Mouse (Mus musculus) kidney, adult 2 months (tissue): Measurements from ENCODE around the gene Hoxc4. TPM values are rescaled to one million over a fixed set of nuclear protein-coding genes. Genes with fewer than 3 reads are reported as not detected.

Experiments
- DNase-seq: peaks from one replicate; pipeline ENCODE4 v3.0.0; 2021
- H3K27ac ChIP-seq: fragments of 200-500 bp; 2 replicates; pipeline ENCODE4 v1.5.1; 2012; ENCODE audit warnings: low read depth, low read length, control low read depth, inconsistent platforms; ENCODE audit not compliant: insufficient read depth
- H3K27me3 ChIP-seq: fragments of 200-500 bp; replicated peaks from 2 replicates; pipeline ENCODE4 v1.6.1; 2012; ENCODE audit warnings: mild to moderate bottlenecking, moderate library complexity, low read length, inconsistent platforms; ENCODE audit not compliant: control insufficient read depth, insufficient read depth
- H3K36me3 ChIP-seq: fragments of 200-500 bp; 2 replicates; pipeline ENCODE4 v1.6.1; 2012; ENCODE audit warnings: mild to moderate bottlenecking, moderate library complexity, low read length, inconsistent platforms; ENCODE audit not compliant: control insufficient read depth, insufficient read depth
- H3K4me1 ChIP-seq: fragments of 200-500 bp; 2 replicates; pipeline ENCODE4 v1.6.1; 2011; ENCODE audit warnings: low read length; ENCODE audit not compliant: control insufficient read depth, insufficient read depth
- H3K4me3 ChIP-seq: fragments of 200-500 bp; 2 replicates; pipeline ENCODE4 v1.5.1; 2011; ENCODE audit warnings: mild to moderate bottlenecking, low read depth, low read length, control low read depth; ENCODE audit not compliant: insufficient read depth
- CTCF ChIP-seq: fragments of 200-500 bp; conservative IDR thresholded peaks from 2 replicates; pipeline ENCODE4 v1.5.1; 2011; ENCODE audit warnings: low read depth, mild to moderate bottlenecking, control low read depth, low read length, moderate library complexity, mixed read lengths; ENCODE audit not compliant: insufficient read depth, insufficient read length
- POLR2A ChIP-seq: fragments of 200-500 bp; IDR thresholded peaks from one replicate; pipeline ENCODE4 v1.6.1; 2011; ENCODE audit warnings: low read depth, low read length, control low read depth
- WGBS: fragments of 180-500 bp; shearing (Covaris S2); methylation state at CpG from one replicate; pipeline ENCODE4 v1.1.7; 2018; 5-methylcytosine and 5-hydroxymethylcytosine counted together
- polyA plus RNA-seq: library from polyadenylated mRNA; depleted of rRNA; stranded (reverse); fragments of >200 nt; gene quantifications from 2 replicates; pipeline ENCODE4 v1.2.3, GENCODE M21; 2012

Gene Hoxc4
- polyA plus RNA-seq, 1 experiment: 2.5 TPM

DNA sequence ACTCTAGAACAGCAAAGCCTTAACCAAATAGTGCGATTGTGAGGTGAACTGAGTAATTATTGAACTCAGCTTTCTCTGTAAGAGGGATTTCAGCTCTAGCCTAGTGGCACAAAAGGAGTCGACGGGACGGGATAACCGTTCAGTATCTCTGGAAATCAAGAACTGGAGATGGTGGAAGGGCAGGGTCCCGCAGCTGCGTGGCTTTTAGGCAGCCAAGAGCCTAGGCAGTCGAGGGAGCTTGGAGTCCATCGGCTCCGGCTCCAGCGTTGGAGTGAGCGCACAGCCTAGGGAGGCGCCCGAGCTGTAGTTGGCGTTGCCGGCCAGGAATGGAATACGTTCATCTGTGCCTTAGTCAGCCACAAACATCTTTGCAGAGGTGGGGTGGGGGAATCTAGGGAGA lies 13.4 kb upstream of the Hoxc4 start:
- H3K36me3 ChIP-seq: no peaks in the 10 kb centered on the region
- no peak for TF ChIP-seq CTCF
- TF ChIP-seq POLR2A: no peak
- peaks cover 21% of the 10 kb centered on the region for H3K4me1 ChIP-seq
- no peak for DNase-seq
- H3K27ac ChIP-seq: peak overlapping the region; percentile 72
- H3K4me3 ChIP-seq: no peak overlapping the region; the same call in 1 of the 2 replicates
- no peaks in the 10 kb centered on the region for H3K27me3 ChIP-seq
- 16% methylated on average over 17 of the region's 17 CpGs for WGBS

DNA sequence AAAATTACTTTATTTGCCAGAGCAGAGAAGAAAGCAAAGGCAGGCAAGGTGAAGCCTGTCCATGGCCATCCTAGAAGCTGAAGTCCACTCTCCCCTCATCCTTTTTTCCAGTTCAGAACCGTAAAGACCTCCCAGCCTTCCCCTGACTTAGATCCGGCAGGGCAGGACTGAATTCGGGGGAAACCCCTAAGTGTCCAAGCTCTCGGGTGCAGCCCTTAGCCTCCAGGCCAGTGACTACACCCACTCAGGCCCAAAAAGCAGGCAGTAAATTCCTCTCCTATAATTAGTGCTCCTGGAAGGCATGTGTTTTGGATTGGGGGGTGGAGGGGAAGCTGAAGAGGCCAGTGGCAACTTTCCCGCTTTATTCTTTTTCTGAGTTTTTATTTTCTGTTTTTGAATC lies 12.9 kb upstream of the Hoxc4 start:
- peak overlapping the region; percentile 37; the same call in 1 of the 2 replicates for H3K27ac ChIP-seq
- peaks cover 21% of the 10 kb centered on the region for H3K4me1 ChIP-seq
- H3K4me3 ChIP-seq: no peak overlapping the region
- no peak for DNase-seq
- H3K27me3 ChIP-seq: no peaks in the 10 kb centered on the region
- TF ChIP-seq CTCF: no peak
- H3K36me3 ChIP-seq: no peaks in the 10 kb centered on the region
- 32% methylated on average over 5 of the region's 5 CpGs for WGBS

DNA sequence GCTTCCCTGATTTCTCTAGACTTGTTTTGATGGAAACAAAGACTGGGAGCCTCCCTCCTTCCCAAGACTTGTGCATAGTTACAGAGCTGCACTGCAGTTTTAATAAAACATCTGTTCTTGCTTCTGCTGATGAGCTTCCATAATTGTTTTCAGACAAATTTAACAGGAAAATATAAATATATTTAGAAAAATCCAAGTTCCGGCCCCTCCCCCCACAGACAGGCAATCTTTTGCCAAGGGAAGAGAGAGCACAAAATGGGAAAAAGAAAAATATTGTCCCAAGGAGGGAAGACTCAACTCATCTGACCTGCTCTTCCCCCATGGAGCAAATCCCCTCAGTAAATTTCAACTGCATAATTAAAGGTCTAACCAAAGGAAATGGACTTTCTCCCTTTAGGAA lies 12.4 kb upstream of the Hoxc4 start:
- no peaks in the 10 kb centered on the region for H3K36me3 ChIP-seq
- peaks cover 19% of the 10 kb centered on the region for H3K4me1 ChIP-seq
- DNase-seq: no peak
- H3K27ac ChIP-seq: no peak overlapping the region
- 46% methylated on average over 1 of the region's 1 CpGs for WGBS
- no peaks in the 10 kb centered on the region for H3K27me3 ChIP-seq
- TF ChIP-seq CTCF: no peak
- TF ChIP-seq POLR2A: no peak
- H3K4me3 ChIP-seq: no peak overlapping the region

DNA sequence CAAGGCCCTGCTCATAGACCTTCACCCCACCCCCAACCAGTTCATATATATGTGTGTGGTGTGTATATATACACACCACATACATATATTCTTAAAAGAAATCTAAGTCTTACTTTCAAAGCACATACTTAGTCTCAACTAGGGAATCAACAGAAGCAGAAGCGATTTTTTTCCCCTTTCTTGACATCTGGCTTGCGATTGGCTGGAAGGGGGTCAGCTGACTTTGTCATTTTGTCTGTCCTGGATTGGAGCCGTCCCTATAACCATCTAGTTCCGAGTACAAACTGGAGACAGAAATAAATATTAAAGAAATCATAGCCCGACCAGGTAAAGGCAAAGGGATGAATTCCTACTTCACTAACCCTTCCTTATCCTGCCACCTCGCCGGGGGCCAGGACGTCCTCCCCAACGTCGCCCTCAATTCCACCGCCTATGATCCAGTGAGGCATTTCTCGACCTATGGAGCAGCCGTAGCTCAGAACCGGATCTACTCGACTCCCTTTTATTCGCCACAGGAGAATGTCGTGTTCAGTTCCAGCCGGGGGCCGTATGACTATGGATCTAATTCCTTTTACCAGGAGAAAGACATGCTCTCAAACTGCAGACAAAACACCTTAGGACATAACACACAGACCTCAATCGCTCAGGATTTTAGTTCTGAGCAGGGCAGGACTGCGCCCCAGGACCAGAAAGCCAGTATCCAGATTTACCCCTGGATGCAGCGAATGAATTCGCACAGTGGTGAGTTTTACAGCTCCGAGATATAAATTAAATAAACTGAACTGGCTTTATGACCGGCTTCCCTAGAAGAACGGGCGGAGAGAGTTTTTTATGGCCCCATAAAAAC lies 9.2 kb upstream of the Hoxc4 start:
- DNase-seq: no peak
- TF ChIP-seq POLR2A (no peak), CTCF (no peak)
- H3K36me3 ChIP-seq: no peaks in the 10 kb centered on the region
- H3K27ac ChIP-seq: no peak overlapping the region
- 0 out of 2 replicates have a peak, but pooled peaks cover 2% of the 10 kb centered on the region for H3K27me3 ChIP-seq
- WGBS: 23% methylated on average over 27 of the region's 27 CpGs
- 0 out of 2 replicates have a peak, but pooled peaks cover 2% of the 10 kb centered on the region for H3K4me1 ChIP-seq
- H3K4me3 ChIP-seq: peak overlapping the region; percentile 3; the same call in 1 of the 2 replicates

DNA sequence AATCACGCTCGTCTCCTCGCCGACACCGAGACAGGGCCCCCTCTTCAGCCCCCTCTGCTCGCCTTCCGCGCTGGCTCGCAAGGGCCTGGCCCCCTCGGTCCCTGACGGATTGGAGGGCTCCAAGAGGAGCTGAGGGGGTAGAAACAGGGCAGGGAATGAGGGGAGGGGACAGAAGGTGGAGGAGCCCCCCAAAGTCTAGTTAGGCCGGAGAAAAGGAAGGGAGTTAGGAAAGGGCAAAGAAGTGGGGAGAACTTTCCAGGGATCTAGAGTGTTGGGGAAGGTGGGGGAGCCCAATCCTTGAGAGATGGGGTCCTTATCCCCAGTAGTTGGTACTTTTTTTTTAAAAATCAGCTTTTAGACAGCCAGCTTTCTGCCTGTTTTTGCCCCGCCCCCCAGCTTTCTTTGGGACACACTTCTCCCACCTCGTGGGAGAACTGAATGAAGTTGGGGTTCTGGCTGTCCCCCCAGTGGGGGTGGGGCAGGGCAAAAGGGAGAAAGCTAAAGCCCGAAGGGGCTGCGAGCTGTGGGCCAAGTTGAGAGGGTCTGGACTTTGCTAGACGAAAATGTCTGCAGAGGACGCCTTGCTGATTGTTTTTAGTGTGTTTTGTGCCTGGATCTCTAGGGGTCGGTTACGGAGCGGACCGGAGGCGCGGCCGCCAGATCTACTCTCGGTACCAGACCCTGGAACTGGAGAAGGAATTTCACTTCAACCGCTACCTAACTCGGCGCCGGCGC lies 8.5 kb upstream of the Hoxc4 start:
- no peak for TF ChIP-seq POLR2A
- TF ChIP-seq CTCF: no peak
- Histone ChIP-seq H3K27ac (no peak overlapping the region), H3K4me1 (0 out of 2 replicates have a peak, but pooled peaks cover 1% of the 10 kb centered on the region), H3K36me3 (no peaks in the 10 kb centered on the region), H3K4me3 (no peak overlapping the region), H3K27me3 (0 out of 2 replicates have a peak, but pooled peaks cover 2% of the 10 kb centered on the region)
- 50% methylated on average over 31 of the region's 31 CpGs for WGBS
- no peak for DNase-seq

DNA sequence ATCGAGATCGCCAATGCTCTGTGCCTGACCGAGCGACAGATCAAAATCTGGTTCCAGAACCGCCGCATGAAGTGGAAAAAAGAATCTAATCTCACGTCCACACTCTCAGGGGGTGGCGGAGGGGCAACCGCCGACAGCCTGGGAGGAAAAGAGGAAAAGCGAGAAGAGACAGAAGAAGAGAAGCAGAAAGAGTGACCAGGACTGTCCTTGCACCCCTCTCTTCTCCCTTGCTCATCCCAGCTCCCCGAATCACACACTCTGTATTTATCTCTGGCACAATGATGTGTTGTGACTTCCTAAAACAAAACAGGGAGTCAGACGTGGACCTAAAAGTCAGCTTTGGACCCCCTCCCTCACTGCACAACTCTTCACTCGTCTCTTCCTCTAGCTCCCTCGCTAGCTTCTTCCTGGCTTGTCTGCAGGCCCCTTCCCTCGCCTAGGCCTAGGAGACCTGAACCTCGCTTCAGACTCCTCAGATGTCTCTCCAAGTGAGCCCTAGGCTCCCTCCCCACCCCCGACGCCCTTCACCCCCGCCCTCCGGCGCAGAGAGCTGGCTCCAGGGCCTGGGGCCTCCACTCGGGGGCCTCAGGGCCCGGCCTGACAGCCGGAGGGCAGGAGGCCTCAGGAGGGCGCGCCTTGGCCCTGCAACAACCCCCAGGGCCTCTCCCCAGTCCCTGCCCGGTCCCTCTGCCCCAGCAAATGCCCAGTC lies 7.7 kb upstream of the Hoxc4 start:
- 52% methylated on average over 28 of the region's 28 CpGs for WGBS
- Histone ChIP-seq H3K27me3 (0 out of 2 replicates have a peak, but pooled peaks cover 2% of the 10 kb centered on the region), H3K27ac (no peak overlapping the region), H3K36me3 (no peaks in the 10 kb centered on the region), H3K4me3 (no peak overlapping the region), H3K4me1 (no peaks in the 10 kb centered on the region)
- no peak for DNase-seq
- no peak for TF ChIP-seq POLR2A
- TF ChIP-seq CTCF: no peak
